Mouse (Mus musculus): ENCODE data around the gene Slc17a5. TPM values are rescaled to one million over a fixed set of nuclear protein-coding genes. Genes with fewer than 3 reads are reported as not detected.

Gene Slc17a5
- polyA plus RNA-seq, 1 experiment = 14.5 TPM

GRCm38 (mm10) chr9:78559479-78559878 lies 28.4 kb downstream of the Slc17a5 start:
- peaks cover 8% of the 10 kb centered on the region; the same call in 1 of the 2 replicates for H3K36me3 ChIP-seq (ENCODE audit: control insufficient read depth, insufficient read depth, low read length)
- H3K4me3 ChIP-seq (ENCODE audit: low read depth, low read length) = no peak overlapping the region
- H3K27ac ChIP-seq (ENCODE audit: insufficient read depth, low read depth, low read length) = no peak overlapping the region
- peaks cover 5% of the 10 kb centered on the region; the same call in 1 of the 2 replicates for H3K4me1 ChIP-seq (ENCODE audit: control insufficient read depth, insufficient read depth, insufficient read length, low read length)
- H3K27me3 ChIP-seq (ENCODE audit: control insufficient read depth, insufficient read depth, low read length) = no peaks in the 10 kb centered on the region
- TF ChIP-seq POLR2A (IDR thresholded peaks at IDR 0.05; ENCODE audit: low read depth, low read length) = no peak
- no peak for TF ChIP-seq CTCF (IDR thresholded peaks at IDR 0.05; ENCODE audit: extremely low read depth, insufficient read length, insufficient replicate concordance, low read depth, low read length)
- 68% methylated on average over 4 of the region's 4 CpGs for WGBS

DNA sequence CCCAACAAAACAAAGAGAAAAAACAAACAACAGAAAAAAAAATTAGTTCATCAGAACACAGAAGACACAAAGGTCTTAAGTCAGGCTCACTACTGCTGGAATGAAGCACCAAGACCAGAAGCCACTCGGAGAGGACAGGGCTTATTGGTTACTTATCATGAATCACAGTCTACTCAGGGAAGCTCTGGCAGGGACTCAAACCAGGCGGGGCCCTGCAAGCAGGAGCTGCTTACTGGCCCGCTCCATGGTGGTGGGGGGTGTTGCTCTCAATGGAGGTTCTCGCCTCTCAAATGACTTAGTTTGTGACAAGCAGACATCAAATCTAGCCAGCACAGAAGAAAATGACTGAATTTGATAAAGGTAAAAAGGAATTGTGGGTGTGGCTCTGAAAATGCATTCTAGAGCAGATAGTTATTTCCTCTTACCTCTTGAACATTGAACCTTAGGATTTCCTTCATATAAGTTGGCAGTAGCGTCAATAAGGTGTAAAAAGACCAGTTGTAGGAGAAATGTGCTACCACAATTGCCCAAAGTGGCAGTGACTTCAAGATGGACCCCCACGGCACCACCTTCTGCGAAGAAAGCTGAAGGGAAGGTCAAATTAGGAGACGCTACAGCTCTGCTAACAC lies 29.1 kb downstream of the Slc17a5 start:
- H3K36me3 ChIP-seq (ENCODE audit: control insufficient read depth, insufficient read depth, low read length) = peaks cover 8% of the 10 kb centered on the region; the same call in 1 of the 2 replicates
- TF ChIP-seq POLR2A (IDR thresholded peaks at IDR 0.05; ENCODE audit: low read depth, low read length) = no peak
- no peak for TF ChIP-seq CTCF (IDR thresholded peaks at IDR 0.05; ENCODE audit: extremely low read depth, insufficient read length, insufficient replicate concordance, low read depth, low read length)
- 39% methylated on average over 8 of the region's 8 CpGs for WGBS
- H3K27ac ChIP-seq (ENCODE audit: insufficient read depth, low read depth, low read length) = peak overlapping the region; percentile 80
- H3K4me3 ChIP-seq (ENCODE audit: low read depth, low read length) = peak overlapping the region; percentile 34; the same call in 1 of the 2 replicates
- H3K27me3 ChIP-seq (ENCODE audit: control insufficient read depth, insufficient read depth, low read length) = no peaks in the 10 kb centered on the region
- H3K4me1 ChIP-seq (ENCODE audit: control insufficient read depth, insufficient read depth, insufficient read length, low read length) = peaks cover 5% of the 10 kb centered on the region; the same call in 1 of the 2 replicates

DNA sequence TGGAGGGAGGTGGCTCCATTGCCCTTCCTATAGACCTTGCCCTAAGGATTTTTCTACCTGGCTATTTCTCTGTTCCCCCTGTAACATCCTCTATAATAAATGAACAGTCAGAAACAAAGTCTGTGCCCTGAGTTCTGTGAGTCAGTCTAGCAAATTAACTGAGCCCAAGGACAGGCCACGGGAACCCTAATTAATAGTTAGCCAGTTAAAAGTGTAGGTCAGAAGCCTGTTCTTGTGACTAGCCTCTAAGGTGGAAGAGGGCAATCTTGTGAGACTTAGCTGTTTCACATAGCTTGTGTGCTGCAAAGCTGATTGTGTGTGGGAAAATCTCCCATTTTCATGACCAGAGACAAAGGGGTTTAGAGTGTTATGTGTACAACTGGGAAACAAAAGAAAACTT lies 30.8 kb downstream of the Slc17a5 start:
- Histone ChIP-seq H3K4me3 (ENCODE audit: low read depth, low read length) (no peak overlapping the region), H3K27ac (ENCODE audit: insufficient read depth, low read depth, low read length) (no peak overlapping the region), H3K27me3 (ENCODE audit: control insufficient read depth, insufficient read depth, low read length) (no peaks in the 10 kb centered on the region), H3K4me1 (ENCODE audit: control insufficient read depth, insufficient read depth, insufficient read length, low read length) (peaks cover 5% of the 10 kb centered on the region; the same call in 1 of the 2 replicates), H3K36me3 (ENCODE audit: control insufficient read depth, insufficient read depth, low read length) (peaks cover 11% of the 10 kb centered on the region; the same call in 1 of the 2 replicates)
- 75% methylated on average over 1 of the region's 1 CpGs for WGBS
- no peak for TF ChIP-seq POLR2A (IDR thresholded peaks at IDR 0.05; ENCODE audit: low read depth, low read length)
- TF ChIP-seq CTCF (IDR thresholded peaks at IDR 0.05; ENCODE audit: extremely low read depth, insufficient read length, insufficient replicate concordance, low read depth, low read length) = no peak

DNA sequence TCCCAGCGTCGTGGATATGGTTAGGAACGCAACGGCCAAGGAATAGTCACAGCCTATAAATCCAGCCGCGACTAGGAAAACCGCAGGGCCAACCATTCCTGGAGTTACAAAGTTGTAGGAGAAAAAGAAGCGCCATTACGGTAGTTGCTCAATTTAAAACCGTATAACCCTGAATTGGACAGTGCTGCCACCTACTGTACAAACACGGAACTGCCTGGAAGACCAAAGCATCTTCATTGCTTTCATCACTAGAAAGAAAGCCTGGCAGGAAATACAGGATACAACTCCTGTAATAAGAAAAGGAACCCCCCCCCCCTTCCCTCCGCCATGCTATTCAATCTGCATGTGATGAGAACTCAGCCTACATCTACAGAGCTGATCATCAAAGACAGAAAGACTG lies 34.9 kb downstream of the Slc17a5 start:
- no peaks in the 10 kb centered on the region for H3K27me3 ChIP-seq (ENCODE audit: control insufficient read depth, insufficient read depth, low read length)
- peak; percentile 37; the same call in 1 of the 2 replicates for TF ChIP-seq CTCF (IDR thresholded peaks at IDR 0.05; ENCODE audit: extremely low read depth, insufficient read length, insufficient replicate concordance, low read depth, low read length)
- no peak for TF ChIP-seq POLR2A (IDR thresholded peaks at IDR 0.05; ENCODE audit: low read depth, low read length)
- no peak overlapping the region for H3K27ac ChIP-seq (ENCODE audit: insufficient read depth, low read depth, low read length)
- 33% methylated on average over 12 of the region's 12 CpGs for whole genome bisulfite sequencing
- peaks cover 10% of the 10 kb centered on the region; the same call in 1 of the 2 replicates for H3K36me3 ChIP-seq (ENCODE audit: control insufficient read depth, insufficient read depth, low read length)
- no peak overlapping the region for H3K4me3 ChIP-seq (ENCODE audit: low read depth, low read length)
- H3K4me1 ChIP-seq (ENCODE audit: control insufficient read depth, insufficient read depth, insufficient read length, low read length) = no peaks in the 10 kb centered on the region; the same call in 1 of the 2 replicates

DNA sequence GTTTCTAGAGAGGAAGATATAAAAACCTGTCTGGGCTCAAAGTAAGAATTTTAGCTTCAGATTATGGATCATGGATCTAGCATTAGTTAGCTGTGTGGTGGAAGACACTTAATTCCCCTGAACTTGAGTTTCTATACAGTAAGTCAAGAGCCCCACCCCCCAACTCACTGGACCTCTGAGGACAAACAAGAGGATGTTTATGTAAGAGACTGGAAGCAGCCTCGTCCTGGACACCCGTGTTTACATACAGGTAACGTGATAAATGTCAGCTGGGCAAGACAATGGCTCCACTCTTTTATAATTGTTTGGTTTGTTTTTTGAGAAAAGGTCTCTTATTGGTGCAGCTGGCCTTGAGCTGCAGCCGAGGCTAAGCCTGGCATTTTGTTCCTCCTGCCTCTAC lies 36.1 kb downstream of the Slc17a5 start:
- Histone ChIP-seq H3K4me3 (ENCODE audit: low read depth, low read length) (no peak overlapping the region), H3K27ac (ENCODE audit: insufficient read depth, low read depth, low read length) (no peak overlapping the region), H3K4me1 (ENCODE audit: control insufficient read depth, insufficient read depth, insufficient read length, low read length) (no peaks in the 10 kb centered on the region), H3K36me3 (ENCODE audit: control insufficient read depth, insufficient read depth, low read length) (peaks cover 4% of the 10 kb centered on the region; the same call in 1 of the 2 replicates), H3K27me3 (ENCODE audit: control insufficient read depth, insufficient read depth, low read length) (no peaks in the 10 kb centered on the region)
- TF ChIP-seq POLR2A (IDR thresholded peaks at IDR 0.05; ENCODE audit: low read depth, low read length) (no peak), CTCF (IDR thresholded peaks at IDR 0.05; ENCODE audit: extremely low read depth, insufficient read length, insufficient replicate concordance, low read depth, low read length) (no peak)
- 63% methylated on average over 4 of the region's 4 CpGs for WGBS

GRCm38 (mm10) chr9:78547742-78548141 lies 40.1 kb downstream of the Slc17a5 start:
- Histone ChIP-seq H3K36me3 (ENCODE audit: control insufficient read depth, insufficient read depth, low read length) (peaks cover 4% of the 10 kb centered on the region; the same call in 1 of the 2 replicates), H3K27me3 (ENCODE audit: control insufficient read depth, insufficient read depth, low read length) (no peaks in the 10 kb centered on the region), H3K4me1 (ENCODE audit: control insufficient read depth, insufficient read depth, insufficient read length, low read length) (no peaks in the 10 kb centered on the region), H3K4me3 (ENCODE audit: low read depth, low read length) (no peak overlapping the region), H3K27ac (ENCODE audit: insufficient read depth, low read depth, low read length) (no peak overlapping the region)
- 95% methylated on average over 12 of the region's 12 CpGs for WGBS
- TF ChIP-seq CTCF (IDR thresholded peaks at IDR 0.05; ENCODE audit: extremely low read depth, insufficient read length, insufficient replicate concordance, low read depth, low read length) = peak; percentile 45; the same call in 1 of the 2 replicates
- no peak for TF ChIP-seq POLR2A (IDR thresholded peaks at IDR 0.05; ENCODE audit: low read depth, low read length)

DNA sequence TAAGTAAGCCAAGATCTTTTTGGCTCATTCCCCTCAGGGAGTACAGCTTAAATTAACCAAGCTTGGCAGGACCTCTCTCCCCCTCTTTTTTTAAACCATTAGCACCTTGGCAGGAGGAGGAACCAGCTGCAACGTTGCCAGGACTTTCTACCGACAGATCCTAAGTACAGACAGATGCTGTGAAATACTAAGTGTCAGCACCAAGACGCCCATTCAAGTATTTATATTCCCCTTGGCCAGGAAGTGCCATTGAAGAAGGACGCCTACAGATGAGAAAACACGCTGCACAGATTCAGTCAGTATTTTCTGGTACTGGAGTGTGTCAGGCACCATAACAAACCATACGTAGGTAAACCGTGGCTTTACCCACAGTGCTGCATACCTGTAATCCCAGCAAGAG lies 40.9 kb downstream of the Slc17a5 start:
- no peak for TF ChIP-seq POLR2A (IDR thresholded peaks at IDR 0.05; ENCODE audit: low read depth, low read length)
- TF ChIP-seq CTCF (IDR thresholded peaks at IDR 0.05; ENCODE audit: extremely low read depth, insufficient read length, insufficient replicate concordance, low read depth, low read length) = no peak
- no peak overlapping the region for H3K27ac ChIP-seq (ENCODE audit: insufficient read depth, low read depth, low read length)

More for the DNA sequence above, 40.9 kb downstream of the Slc17a5 start:
- Histone ChIP-seq H3K27me3 (ENCODE audit: control insufficient read depth, insufficient read depth, low read length) (no peaks in the 10 kb centered on the region), H3K4me1 (ENCODE audit: control insufficient read depth, insufficient read depth, insufficient read length, low read length) (no peaks in the 10 kb centered on the region), H3K36me3 (ENCODE audit: control insufficient read depth, insufficient read depth, low read length) (peaks cover 1% of the 10 kb centered on the region; the same call in 1 of the 2 replicates), H3K4me3 (ENCODE audit: low read depth, low read length) (no peak overlapping the region)
- WGBS = 80% methylated on average over 7 of the region's 7 CpGs

Data from small intestine, adult 2 months (tissue).